Mouse (Mus musculus) ES-E14 (cell line): ENCODE results near the gene Drosha.

Experiments used
- CHD2 ChIP-seq: IDR thresholded peaks from 2 replicates; pipeline ENCODE4 v1.6.1; 2014; ENCODE audit warnings: mild to moderate bottlenecking, low read depth, low read length, inconsistent platforms
- MAFK ChIP-seq: IDR thresholded peaks from 2 replicates; pipeline ENCODE4 v1.6.1; 2014; ENCODE audit warnings: mild to moderate bottlenecking, low read depth, low read length, inconsistent platforms; ENCODE audit not compliant: insufficient read depth
- ZNF384 ChIP-seq: IDR thresholded peaks from 2 replicates; pipeline ENCODE4 v1.6.1; 2012; ENCODE audit warnings: low read depth, low read length, inconsistent platforms

GRCm38 (mm10) chr15:12848196-12848975 lies 23.8 kb downstream of the Drosha start:
- no peak for TF ChIP-seq CHD2
- no peak for TF ChIP-seq ZNF384
- no peak for TF ChIP-seq MAFK
